Mouse (Mus musculus): ENCODE measurements around the gene Slc9a8. TPM values are rescaled to one million over a fixed set of nuclear protein-coding genes. Genes with fewer than 3 reads are reported as not detected.
A peak's percentile ranks its signal among the peaks of the same experiment; 100 is the strongest.

The Slc9a8 gene
- polyA plus RNA-seq, 1 experiment from 2014 or later, result 23.9 TPM

GRCm38 (mm10) chr2:167419204-167419603 lies 2.3 kb upstream of the Slc9a8 start:
- H3K4me3 ChIP-seq (ENCODE audit: low read depth, low read length), result no peak overlapping the region
- H3K9ac ChIP-seq (ENCODE audit: low read length), result no peak overlapping the region
- DNase-seq (ENCODE audit: low spot score) (peak; percentile 83), ATAC-seq (replicated peaks; ENCODE audit: low FRiP score) (no peak)
- H3K9me3 ChIP-seq (ENCODE audit: control insufficient read depth, low read length), result peaks cover 3% of the 10 kb centered on the region; the same call in 1 of the 2 replicates
- H3K27ac ChIP-seq (ENCODE audit: low read depth, low read length), result no peak overlapping the region
- H3K36me3 ChIP-seq (ENCODE audit: control insufficient read depth, insufficient read depth, low read length), result no peaks in the 10 kb centered on the region
- H3K27me3 ChIP-seq (ENCODE audit: control insufficient read depth, insufficient read depth, low read length), result no peaks in the 10 kb centered on the region
- 16% methylated on average over 1 of the region's 1 CpGs for WGBS
- H3K4me2 ChIP-seq (ENCODE audit: low read depth, low read length, severe bottlenecking), result no peak overlapping the region
- peaks cover 7% of the 10 kb centered on the region; the same call in 1 of the 2 replicates for H3K4me1 ChIP-seq (replicated peaks; ENCODE audit: control insufficient read depth, insufficient read depth, low read length)

GRCm38 (mm10) chr2:167420811-167421241 lies 686 bp upstream of the Slc9a8 start:
- WGBS, result 23% methylated on average over 10 of the region's 10 CpGs
- peak overlapping the region; percentile 67 for H3K4me2 ChIP-seq (ENCODE audit: low read depth, low read length, severe bottlenecking)
- H3K36me3 ChIP-seq (ENCODE audit: control insufficient read depth, insufficient read depth, low read length), result peaks cover 7% of the 10 kb centered on the region; the same call in 1 of the 2 replicates
- H3K9me3 ChIP-seq (ENCODE audit: control insufficient read depth, low read length), result peaks cover 3% of the 10 kb centered on the region; the same call in 1 of the 2 replicates
- H3K9ac ChIP-seq (ENCODE audit: low read length), result peak overlapping the region; percentile 98
- no peaks in the 10 kb centered on the region for H3K27me3 ChIP-seq (ENCODE audit: control insufficient read depth, insufficient read depth, low read length)
- no peak for ATAC-seq (replicated peaks; ENCODE audit: low FRiP score)
- peak overlapping the region; percentile 96 for H3K27ac ChIP-seq (ENCODE audit: low read depth, low read length)
- no peak for DNase-seq (ENCODE audit: low spot score)
- H3K4me1 ChIP-seq (replicated peaks; ENCODE audit: control insufficient read depth, insufficient read depth, low read length), result peaks cover 7% of the 10 kb centered on the region; the same call in 1 of the 2 replicates
- peak overlapping the region; percentile 86 for H3K4me3 ChIP-seq (ENCODE audit: low read depth, low read length)

GRCm38 (mm10) chr2:167422150-167422470 lies 598 bp downstream of the Slc9a8 start:
- DNase-seq (ENCODE audit: low spot score), result no peak
- Histone ChIP-seq H3K4me1 (replicated peaks; ENCODE audit: control insufficient read depth, insufficient read depth, low read length) (peaks cover 7% of the 10 kb centered on the region; the same call in 1 of the 2 replicates), H3K9me3 (ENCODE audit: control insufficient read depth, low read length) (peaks cover 3% of the 10 kb centered on the region; the same call in 1 of the 2 replicates), H3K36me3 (ENCODE audit: control insufficient read depth, insufficient read depth, low read length) (peaks cover 7% of the 10 kb centered on the region; the same call in 1 of the 2 replicates), H3K9ac (ENCODE audit: low read length) (peak overlapping the region; percentile 98), H3K27me3 (ENCODE audit: control insufficient read depth, insufficient read depth, low read length) (no peaks in the 10 kb centered on the region), H3K4me2 (ENCODE audit: low read depth, low read length, severe bottlenecking) (peak overlapping the region; percentile 67), H3K27ac (ENCODE audit: low read depth, low read length) (peak overlapping the region; percentile 96), H3K4me3 (ENCODE audit: low read depth, low read length) (peak overlapping the region; percentile 86)
- 5% methylated on average over 11 of the region's 11 CpGs for WGBS
- ATAC-seq (replicated peaks; ENCODE audit: low FRiP score), result no peak

GRCm38 (mm10) chr2:167423031-167423611 lies 1.6 kb downstream of the Slc9a8 start:
- Histone ChIP-seq H3K4me2 (ENCODE audit: low read depth, low read length, severe bottlenecking) (no peak overlapping the region), H3K4me1 (replicated peaks; ENCODE audit: control insufficient read depth, insufficient read depth, low read length) (peaks cover 7% of the 10 kb centered on the region; the same call in 1 of the 2 replicates), H3K9ac (ENCODE audit: low read length) (peak overlapping the region; percentile 98; the same call in 1 of the 2 replicates), H3K9me3 (ENCODE audit: control insufficient read depth, low read length) (peaks cover 3% of the 10 kb centered on the region; the same call in 1 of the 2 replicates), H3K27ac (ENCODE audit: low read depth, low read length) (no peak overlapping the region), H3K27me3 (ENCODE audit: control insufficient read depth, insufficient read depth, low read length) (no peaks in the 10 kb centered on the region), H3K4me3 (ENCODE audit: low read depth, low read length) (no peak overlapping the region), H3K36me3 (ENCODE audit: control insufficient read depth, insufficient read depth, low read length) (peaks cover 7% of the 10 kb centered on the region; the same call in 1 of the 2 replicates)
- WGBS, result 85% methylated on average over 5 of the region's 5 CpGs
- no peak for ATAC-seq (replicated peaks; ENCODE audit: low FRiP score)
- DNase-seq (ENCODE audit: low spot score), result no peak

GRCm38 (mm10) chr2:167424040-167424439 lies 2.5 kb downstream of the Slc9a8 start:
- Histone ChIP-seq H3K4me3 (ENCODE audit: low read depth, low read length) (no peak overlapping the region), H3K9me3 (ENCODE audit: control insufficient read depth, low read length) (peaks cover 3% of the 10 kb centered on the region; the same call in 1 of the 2 replicates), H3K27ac (ENCODE audit: low read depth, low read length) (no peak overlapping the region), H3K4me2 (ENCODE audit: low read depth, low read length, severe bottlenecking) (no peak overlapping the region), H3K9ac (ENCODE audit: low read length) (no peak overlapping the region), H3K36me3 (ENCODE audit: control insufficient read depth, insufficient read depth, low read length) (peaks cover 7% of the 10 kb centered on the region; the same call in 1 of the 2 replicates), H3K27me3 (ENCODE audit: control insufficient read depth, insufficient read depth, low read length) (no peaks in the 10 kb centered on the region), H3K4me1 (replicated peaks; ENCODE audit: control insufficient read depth, insufficient read depth, low read length) (peaks cover 7% of the 10 kb centered on the region; the same call in 1 of the 2 replicates)
- DNase-seq (ENCODE audit: low spot score), result no peak
- 85% methylated on average over 9 of the region's 9 CpGs for WGBS
- ATAC-seq (replicated peaks; ENCODE audit: low FRiP score), result no peak

- Histone ChIP-seq H3K36me3 (ENCODE audit: control insufficient read depth, insufficient read depth, low read length) (peaks cover 7% of the 10 kb centered on the region; the same call in 1 of the 2 replicates), H3K4me1 (replicated peaks; ENCODE audit: control insufficient read depth, insufficient read depth, low read length) (peaks cover 7% of the 10 kb centered on the region; the same call in 1 of the 2 replicates), H3K4me3 (ENCODE audit: low read depth, low read length) (no peak overlapping the region), H3K9ac (ENCODE audit: low read length) (no peak overlapping the region), H3K9me3 (ENCODE audit: control insufficient read depth, low read length) (no peaks in the 10 kb centered on the region), H3K4me2 (ENCODE audit: low read depth, low read length, severe bottlenecking) (no peak overlapping the region), H3K27ac (ENCODE audit: low read depth, low read length) (no peak overlapping the region), H3K27me3 (ENCODE audit: control insufficient read depth, insufficient read depth, low read length) (no peaks in the 10 kb centered on the region)
- whole genome bisulfite sequencing, result 93% methylated on average over 3 of the region's 3 CpGs
- no peak for DNase-seq (ENCODE audit: low spot score)
- ATAC-seq (replicated peaks; ENCODE audit: low FRiP score), result no peak
Measured at GRCm38 (mm10) chr2:167424516-167424915, 3.0 kb downstream of the Slc9a8 start.

GRCm38 (mm10) chr2:167425407-167425806 lies 3.9 kb downstream of the Slc9a8 start:
- Histone ChIP-seq H3K4me3 (ENCODE audit: low read depth, low read length) (no peak overlapping the region), H3K4me1 (replicated peaks; ENCODE audit: control insufficient read depth, insufficient read depth, low read length) (peaks cover 7% of the 10 kb centered on the region; the same call in 1 of the 2 replicates), H3K4me2 (ENCODE audit: low read depth, low read length, severe bottlenecking) (no peak overlapping the region), H3K9ac (ENCODE audit: low read length) (no peak overlapping the region), H3K27ac (ENCODE audit: low read depth, low read length) (no peak overlapping the region), H3K36me3 (ENCODE audit: control insufficient read depth, insufficient read depth, low read length) (peaks cover 7% of the 10 kb centered on the region; the same call in 1 of the 2 replicates), H3K27me3 (ENCODE audit: control insufficient read depth, insufficient read depth, low read length) (no peaks in the 10 kb centered on the region), H3K9me3 (ENCODE audit: control insufficient read depth, low read length) (no peaks in the 10 kb centered on the region)
- ATAC-seq (replicated peaks; ENCODE audit: low FRiP score), result no peak
- 86% methylated on average over 6 of the region's 6 CpGs for WGBS
- DNase-seq (ENCODE audit: low spot score), result no peak

- ATAC-seq (replicated peaks; ENCODE audit: low FRiP score), result no peak
- WGBS, result 92% methylated on average over 5 of the region's 5 CpGs
- no peak overlapping the region for H3K9ac ChIP-seq (ENCODE audit: low read length)
- H3K4me3 ChIP-seq (ENCODE audit: low read depth, low read length), result no peak overlapping the region
- H3K4me1 ChIP-seq (replicated peaks; ENCODE audit: control insufficient read depth, insufficient read depth, low read length), result no peaks in the 10 kb centered on the region
- no peak overlapping the region for H3K4me2 ChIP-seq (ENCODE audit: low read depth, low read length, severe bottlenecking)
- H3K27ac ChIP-seq (ENCODE audit: low read depth, low read length), result no peak overlapping the region
- no peaks in the 10 kb centered on the region for H3K9me3 ChIP-seq (ENCODE audit: control insufficient read depth, low read length)
- no peak for DNase-seq (ENCODE audit: low spot score)
- no peaks in the 10 kb centered on the region for H3K27me3 ChIP-seq (ENCODE audit: control insufficient read depth, insufficient read depth, low read length)
- peaks cover 4% of the 10 kb centered on the region; the same call in 1 of the 2 replicates for H3K36me3 ChIP-seq (ENCODE audit: control insufficient read depth, insufficient read depth, low read length)
Measured at GRCm38 (mm10) chr2:167429596-167429995, 8.1 kb downstream of the Slc9a8 start.
